Mouse (Mus musculus) ES-CJ7 (cell line): Measurements from ENCODE around the gene Tcf7l2.
A peak's percentile ranks its signal among the peaks of the same experiment; 100 is the strongest.

Experiments
- DNase-seq: peaks from one replicate; pipeline ENCODE4 v3.0.0; 2011; ENCODE audit warnings: low read depth, low spot score

Tcf7l2 gene

DNA sequence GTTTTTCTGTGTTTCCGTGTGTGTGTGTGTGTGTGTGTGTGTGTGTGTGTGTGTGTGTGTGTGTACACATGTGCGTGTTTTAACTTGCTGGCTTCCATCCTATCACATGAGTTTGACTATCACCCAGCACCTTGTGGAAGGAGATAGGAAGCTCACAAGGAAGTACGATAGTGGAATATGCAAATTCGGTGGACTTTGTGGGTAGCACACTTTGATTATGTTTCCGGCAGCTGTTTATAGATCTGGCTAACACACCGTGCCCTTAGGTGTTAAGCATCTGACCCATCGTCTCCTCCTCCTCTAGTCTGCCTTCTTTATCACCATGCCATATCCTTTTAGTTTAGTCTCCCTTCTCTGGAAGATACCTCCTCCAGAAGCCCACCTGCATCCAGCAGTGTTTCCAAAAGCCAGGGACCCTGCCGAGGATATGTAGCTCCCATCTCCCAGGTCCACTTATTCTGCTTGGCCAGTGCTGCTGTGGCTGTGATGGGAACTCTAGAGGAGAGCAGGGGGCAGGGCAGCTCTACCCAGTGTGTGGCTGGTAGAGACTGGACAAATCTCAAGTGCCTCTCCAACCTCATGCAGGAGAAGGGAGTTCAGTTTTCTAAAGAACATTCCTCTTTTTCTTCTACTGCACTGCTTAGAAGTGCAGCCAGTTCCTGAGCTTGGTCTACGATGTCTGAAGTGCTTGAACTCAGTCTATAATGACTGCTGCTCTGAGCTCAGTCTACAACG, 118.6 kb downstream of the Tcf7l2 start:
- DNase-seq: no peak

DNA sequence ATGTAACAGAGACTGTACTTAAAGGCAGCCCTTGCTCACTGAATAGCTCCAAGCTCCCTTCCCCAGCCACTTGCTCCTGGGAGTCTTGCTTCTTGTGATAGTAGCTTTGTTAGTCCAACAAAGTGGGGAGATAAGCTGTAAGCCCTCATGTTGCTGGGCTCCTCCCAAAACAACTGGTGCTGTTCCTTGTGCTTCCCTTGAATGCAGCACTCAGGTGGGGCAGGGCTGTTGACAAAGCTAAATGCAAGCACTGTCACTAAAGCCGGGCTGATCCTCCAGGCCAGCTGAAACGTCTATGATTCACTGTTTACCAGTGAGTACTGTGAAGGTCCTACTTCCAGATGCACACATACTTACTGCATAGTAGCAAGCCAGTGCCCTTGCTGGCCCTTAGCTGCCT, 120.1 kb downstream of the Tcf7l2 start:
- DNase-seq: no peak

DNA sequence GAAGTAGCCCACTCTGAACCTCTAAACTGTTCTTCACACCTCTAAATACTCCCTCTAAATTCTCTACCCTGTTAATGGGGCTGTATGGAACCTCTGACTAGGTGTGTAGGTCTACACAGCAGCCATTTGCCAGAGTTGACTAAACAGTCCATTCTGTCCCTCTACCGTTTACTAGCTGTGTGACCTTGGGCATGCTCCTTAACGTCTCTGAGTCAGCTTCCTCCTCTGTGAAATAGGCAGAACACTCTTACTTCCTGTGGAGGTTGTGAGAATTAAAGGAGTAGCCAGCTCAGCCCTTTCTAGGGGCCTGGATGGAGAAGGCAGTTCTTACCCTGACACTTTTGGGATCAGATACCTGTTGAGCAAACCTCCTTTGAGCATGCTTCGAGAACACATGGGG, 120.9 kb downstream of the Tcf7l2 start:
- DNase-seq: no peak

DNA sequence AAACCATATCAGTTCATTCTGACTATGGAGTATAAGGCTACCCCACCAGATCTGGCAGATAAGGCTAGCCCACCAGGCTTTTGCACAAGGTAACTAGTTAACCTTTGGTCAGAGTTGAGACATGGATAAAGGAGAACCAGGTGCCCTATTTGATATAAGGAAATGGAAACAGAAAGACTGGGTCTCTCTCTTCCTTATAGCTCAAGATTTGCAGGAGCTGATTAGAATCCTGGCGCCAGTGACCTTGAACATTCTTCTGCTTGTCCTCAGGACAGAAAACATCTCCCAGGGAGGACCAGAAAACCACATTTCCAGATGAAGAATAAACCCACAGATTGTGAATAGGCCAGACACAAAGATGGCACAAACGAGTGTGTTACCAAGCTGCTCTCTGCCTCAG, 123.4 kb downstream of the Tcf7l2 start:
- no peak for DNase-seq

DNA sequence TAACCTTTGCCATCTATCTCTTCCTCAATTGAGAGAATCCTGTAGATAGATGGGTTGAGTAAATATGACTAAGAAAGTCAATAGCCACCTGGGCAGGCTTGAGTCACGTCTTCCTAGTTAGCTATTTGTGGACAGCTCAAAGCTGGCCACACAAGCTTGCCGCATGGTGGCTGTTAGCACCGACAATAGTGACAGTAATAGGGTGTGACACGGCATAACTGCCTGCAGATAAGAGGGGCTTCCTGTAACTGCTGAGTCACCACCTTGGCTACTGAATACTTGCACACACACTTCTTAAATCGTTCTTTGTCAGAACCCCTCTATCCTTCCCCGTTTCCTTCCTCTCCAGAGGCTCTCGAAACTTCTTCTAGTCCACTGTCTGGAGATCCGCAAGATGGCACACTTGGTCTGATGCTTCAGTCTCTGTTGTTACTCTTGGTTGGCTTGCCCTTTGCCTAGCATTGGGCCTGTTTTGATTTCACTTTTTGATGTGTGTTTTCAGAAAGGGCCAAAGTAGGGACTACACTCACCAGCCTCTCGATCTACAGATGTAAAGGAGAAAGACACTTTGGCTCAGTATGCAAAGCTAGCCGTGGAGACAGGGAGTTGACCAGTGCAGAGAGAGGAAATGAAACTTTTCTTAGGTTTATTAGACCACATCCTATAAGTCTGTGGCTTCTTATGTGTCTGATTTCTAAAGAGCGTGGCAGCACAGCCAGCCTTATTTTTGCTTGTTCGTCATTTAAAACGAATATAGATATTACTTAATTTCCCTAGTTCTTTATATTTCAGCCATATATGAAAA, 124.4 kb downstream of the Tcf7l2 start:
- DNase-seq: no peak

DNA sequence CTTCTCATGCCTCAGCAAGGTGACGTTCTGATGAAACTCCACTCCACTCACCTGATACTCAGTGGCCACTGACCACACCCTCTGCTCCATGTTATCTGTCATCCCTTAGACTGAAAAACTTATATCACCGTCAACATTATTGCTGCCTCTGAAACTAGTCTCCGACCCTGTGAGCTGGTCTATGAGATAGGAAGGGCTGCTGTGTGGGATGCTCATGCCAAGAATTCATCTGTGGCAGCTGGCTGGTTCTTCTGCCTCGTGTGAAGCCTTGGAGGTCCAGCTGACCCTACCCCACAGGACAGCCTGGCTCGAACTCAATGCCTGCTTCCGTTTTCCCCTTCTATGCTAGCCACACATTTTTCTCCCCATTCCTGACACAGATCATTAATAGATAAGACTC, 125.6 kb downstream of the Tcf7l2 start:
- DNase-seq: no peak

DNA sequence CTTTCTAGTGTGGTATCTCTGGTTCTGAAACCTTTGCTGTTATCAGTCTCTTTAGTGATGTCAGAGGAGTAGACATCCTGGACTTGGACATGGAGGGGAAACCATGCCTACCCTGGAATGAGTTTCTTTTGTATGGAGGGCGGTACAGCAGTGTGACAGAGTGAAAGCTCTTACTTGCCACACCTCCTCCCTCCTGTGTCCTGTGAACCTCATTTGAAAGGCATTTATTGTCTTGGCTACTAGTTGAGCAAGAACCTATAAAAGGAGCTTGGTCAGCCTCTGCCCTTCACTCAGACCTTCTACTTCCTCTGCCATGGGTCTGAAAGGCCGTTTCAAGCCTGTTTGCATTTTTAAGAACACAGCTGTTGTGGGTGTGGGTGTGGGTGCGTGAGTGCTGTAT, 126.3 kb downstream of the Tcf7l2 start:
- DNase-seq: peak; percentile 16

DNA sequence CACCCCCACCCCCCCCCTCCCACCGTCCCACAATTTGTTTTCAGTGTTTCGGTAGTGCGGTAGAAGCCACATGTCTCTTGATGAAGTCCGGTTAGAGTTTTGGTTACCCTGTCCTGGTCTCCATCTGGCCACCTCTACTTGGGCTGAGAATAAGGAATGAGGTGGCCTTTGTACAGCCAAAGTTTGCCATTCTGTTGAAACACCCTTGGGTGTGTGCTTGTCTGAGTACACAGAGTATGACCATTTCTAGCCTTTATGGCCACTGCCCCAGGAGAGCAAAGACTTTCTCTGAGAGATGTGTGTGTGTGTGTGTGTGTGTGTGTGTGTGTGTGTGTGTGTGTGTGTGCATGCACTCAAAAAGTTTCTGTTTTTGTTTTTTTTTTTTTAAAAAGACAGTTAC, 127.0 kb downstream of the Tcf7l2 start:
- no peak for DNase-seq

DNA sequence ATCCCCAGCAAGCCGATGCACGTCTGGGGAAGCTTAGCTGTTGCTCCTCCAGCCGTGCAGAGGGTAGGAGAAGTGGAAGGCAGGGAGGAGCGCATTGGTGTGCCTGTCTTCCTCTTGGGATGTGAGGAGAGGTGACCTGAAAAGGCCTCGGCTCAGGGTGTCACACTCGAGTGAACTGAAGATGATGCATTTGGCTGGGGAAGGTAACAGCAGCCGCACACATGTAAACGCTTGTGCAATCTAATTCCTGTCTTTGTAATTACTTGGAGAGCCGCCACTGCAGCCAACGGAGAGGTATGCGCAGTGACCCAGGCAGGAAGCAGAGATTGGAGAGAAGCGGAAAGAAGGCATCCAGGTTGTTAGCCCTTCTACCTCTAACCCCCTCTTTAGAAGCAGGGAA, 129.2 kb downstream of the Tcf7l2 start:
- no peak for DNase-seq

DNA sequence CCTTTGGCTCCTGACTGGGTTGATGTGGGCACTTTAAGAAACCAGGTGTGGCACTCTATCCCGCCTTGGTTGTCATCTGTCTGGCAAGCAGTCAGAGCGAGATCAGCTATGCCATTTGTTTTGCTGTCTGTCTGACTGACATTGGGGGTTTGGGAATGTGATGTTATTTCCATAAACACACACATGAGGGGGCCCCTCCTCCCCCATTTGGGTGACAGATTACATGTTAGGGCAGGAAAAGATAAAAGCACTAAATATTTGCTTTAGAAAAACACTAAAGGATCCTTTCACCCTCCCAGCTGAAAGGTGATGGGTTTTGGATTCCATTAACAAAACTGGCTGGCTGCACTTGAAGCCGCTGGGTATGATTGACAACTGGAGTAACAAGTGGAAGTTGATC, 129.9 kb downstream of the Tcf7l2 start:
- no peak for DNase-seq

DNA sequence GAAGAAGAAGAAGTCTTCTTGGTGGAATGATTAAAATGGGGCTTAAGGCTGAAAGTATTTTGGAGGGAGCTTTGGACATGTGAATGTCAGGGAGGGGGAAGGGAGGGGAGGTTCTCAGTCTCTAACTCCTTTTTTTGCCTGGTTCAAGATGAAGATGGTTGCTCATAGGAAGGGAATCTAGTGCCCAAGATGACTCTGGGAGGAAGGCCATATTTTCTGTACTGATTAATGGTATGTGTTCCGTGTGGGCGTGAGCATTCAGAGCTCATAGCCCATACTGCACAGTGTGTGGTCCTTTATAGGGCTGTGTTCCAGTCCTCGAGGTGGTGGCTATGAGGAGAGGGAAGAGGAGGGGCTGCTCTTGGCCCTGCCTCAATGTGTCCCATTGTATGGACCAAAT, 131.6 kb downstream of the Tcf7l2 start:
- DNase-seq: no peak

DNA sequence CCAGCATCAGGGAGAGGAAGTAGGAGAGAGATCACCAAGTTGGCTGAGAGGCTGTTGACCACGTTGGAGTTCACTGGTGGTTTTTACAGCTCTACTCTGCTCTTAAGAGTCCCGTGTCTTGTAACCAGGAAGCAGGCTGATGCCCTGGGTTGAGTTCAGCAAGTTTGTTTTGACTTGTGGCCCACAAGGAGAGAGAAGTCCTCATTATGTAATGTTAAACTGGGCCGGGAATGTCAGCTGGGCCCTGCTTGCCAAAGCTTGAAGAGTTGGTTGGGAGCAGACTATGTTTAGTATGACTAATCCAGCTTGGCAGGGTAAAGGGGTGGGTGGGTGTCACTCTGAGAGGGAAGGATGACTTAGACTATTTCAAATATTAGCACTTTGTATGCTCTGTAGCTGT, 134.9 kb downstream of the Tcf7l2 start:
- no peak for DNase-seq

DNA sequence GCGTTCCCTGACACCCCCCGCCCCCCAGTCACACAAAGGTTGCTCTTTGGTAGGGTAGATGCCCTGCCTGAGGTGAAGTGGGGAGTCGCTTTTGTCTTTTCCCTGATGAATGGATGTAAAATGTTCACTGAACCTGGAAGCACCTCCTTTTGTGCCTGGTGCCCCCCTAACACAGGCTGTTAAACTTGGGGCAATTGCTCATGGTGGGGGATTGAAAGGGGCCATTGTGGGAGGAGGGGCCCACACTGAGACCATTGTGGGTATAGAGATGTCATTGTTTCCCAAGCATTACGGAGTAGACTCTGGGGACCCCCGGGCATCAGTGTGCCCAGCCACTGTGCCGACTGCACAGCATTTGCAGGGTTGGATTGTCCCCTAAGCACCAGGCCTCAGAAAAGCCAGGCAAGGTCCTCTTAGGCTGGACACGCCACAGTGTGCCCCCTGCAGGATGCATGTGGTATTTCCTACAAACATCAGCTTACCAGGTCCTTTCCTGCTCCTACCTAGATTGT, 135.8 kb downstream of the Tcf7l2 start:
- peak; percentile 49 for DNase-seq

DNA sequence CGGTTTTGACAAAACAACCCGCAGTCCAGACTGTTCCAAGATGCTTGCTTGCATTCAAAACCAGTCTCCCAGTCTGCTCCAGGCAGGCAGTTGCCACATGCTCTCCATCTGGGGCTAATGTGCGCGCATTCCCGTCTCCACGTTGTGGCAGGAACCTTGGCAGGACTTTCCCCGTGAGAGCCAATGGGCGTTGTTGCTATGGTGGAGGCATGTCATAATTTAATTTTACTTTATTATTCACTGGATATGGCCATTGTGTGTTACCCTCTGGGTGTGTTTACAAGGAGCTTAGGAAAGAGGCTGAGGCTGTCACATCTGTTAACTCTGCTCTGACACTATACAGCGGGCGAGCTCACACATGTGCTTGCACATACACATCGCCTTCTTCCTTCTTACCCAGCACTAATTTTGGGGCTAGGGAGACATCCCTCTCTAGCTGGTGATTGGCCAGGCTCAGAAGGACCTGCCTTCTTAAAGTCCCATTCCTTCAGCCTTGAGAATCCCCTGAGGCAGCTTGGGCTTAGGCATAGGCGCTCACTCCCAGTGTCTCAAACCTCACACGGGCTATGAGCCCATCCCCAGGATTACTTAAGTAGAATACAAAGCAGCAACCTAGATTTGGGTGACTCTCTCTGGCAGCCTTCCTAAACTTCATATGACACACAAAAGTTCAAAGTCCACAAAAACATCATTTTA, 139.2 kb downstream of the Tcf7l2 start:
- DNase-seq: no peak

DNA sequence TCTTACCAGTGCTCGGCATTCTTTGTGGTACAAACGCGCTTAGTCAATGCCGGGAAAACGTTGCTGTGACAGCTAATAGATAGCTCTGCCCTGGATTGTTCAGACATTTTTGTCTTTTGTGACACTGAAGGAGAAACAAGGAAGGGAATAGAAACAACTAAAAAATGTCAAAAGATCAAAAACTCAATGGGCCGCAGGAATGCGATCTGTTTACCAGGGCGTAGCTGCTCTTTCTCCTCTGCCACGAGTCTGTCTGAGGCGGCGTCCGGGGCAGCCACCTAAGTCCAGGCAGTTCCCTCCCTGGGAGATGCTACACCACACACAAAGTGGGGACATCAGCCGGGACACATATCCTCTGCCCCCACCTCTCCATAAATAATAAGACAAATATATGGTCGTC, 144.9 kb downstream of the Tcf7l2 start:
- no peak for DNase-seq

DNA sequence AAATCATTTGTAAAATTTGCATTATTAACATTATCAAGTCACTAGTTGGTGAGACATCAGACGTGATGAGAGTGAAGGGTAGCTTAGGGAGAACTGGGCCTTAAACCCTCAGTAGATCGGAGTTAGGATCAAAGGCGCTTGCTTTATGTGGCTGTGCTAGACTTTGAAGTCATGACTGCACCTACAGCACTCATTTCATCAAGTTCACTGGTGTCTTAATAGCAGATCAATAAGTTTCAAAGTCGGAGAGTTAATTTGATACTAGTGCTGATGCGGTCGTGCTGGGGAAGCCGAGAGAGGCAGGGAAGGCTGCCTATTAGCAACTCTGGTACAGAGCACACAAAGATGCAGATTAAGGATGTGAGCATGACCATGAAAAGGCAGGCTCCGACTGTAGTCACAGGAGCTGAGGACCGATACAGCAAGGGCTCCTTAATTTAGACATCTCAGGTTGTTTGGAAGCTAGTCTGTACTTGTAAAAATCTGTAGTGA, 150.1 kb downstream of the Tcf7l2 start:
- DNase-seq: no peak

DNA sequence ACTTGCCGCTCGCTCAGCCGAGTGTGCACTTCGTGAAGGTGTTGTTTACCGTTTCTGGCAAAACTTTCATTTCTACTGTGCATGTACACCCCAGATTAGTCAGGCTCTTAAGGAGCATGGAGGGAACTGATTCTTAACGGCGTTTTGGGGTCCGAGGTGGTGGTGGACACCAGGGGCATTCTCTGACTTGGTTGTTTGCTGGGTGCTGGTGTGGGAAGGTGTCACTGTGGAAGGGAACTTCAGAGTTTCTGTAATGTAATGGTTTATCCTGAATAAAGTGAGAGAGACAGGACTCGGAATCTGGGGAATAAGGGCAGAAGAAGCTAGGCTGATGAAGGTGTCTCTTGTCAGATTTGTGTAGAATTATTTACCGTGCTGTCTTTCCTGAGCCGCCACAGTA, 151.9 kb downstream of the Tcf7l2 start:
- DNase-seq: no peak

DNA sequence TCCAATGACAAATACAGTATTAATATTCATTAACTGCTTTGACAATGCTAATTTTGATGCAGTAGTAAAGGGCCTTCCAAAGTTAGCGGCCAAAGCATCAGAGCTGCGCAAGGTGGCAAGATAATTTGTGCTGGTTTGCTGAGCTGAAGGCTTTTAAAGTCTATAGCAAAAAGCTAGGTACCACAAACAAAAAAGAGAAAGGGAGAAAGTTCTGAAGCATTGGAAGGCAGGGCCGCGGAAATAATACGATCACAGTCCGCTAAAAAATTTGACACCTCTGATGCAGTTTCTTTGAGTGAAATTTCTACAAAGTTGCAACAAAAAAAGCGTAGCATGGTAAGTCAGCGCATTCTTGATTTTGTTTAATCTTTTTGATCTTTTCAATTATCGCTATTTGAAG, 152.8 kb downstream of the Tcf7l2 start:
- DNase-seq: no peak

DNA sequence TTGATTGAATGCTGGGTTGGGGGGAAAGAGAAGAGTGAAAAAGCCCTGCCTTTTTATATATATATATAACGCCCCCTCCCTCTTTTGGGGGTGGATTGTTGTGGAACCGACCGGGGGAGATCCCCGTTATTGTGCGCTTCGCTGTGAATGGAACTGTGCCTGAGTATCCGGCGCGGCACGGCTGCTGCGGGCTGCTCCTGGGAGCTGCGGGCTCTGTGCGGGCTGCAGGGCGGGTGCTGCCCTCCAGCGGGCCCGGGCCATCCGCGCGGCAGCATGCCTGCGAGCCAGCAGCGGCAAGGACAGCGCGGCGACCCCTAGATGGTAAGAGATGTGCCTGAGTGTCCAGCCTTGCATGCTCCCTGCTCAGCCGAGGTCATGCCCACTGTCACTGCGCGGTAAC, 153.7 kb downstream of the Tcf7l2 start:
- DNase-seq: peak; percentile 28

DNA sequence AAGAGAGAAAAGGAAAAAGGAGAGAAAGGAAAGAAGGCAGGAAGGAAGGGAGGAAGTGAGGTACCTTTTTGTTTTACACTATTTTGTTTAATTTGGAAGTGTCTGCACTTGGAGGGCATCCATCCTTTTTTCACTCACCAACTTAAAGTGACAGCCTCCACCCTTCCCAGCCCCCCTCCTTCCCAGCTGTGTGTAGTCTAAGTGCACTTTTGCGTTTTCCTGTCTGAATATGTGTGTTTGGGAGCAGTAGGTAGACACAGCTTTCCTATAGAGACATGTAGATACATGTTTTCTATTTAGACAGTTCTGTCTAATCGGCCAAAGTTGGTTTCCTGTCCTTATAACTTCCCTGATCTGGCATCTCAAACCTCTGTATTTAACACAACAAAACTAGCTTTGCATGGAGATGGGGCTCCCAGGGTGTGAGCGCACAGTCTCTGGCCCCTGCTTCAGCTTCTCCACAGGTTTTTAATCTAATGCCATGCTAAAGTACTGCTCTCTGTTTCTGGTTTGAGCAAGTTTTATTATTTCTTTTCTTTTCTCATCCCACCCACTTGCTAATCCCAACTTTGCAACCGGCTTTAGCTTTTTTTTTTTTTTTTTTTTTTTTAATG, 154.3 kb downstream of the Tcf7l2 start:
- peak; percentile 52 for DNase-seq

DNA sequence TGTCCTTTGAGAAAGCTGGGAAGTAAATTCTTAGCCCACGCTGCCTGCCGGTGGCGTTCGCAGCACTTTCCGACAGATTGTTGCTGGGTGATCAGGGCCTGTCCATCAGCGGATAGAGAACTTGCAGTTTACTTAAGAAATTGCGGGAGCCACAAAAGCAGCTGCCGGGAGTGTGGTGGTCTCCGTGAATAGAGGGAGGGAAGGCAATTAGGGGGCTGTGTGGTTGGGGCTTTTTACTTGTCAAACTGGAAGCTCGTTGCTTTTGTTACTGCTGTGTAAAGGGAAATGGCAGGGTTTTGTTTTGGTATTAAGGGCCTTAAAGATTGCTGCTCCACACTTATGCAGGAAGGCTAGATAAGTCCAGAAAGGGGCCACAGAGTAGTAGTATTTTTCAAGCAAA, 155.0 kb downstream of the Tcf7l2 start:
- peak; percentile 12 for DNase-seq
